Mouse (Mus musculus) megakaryocyte progenitor cell, adult 5-6 weeks (primary cell): ENCODE measurements around the gene Fis1. TPM values are rescaled to one million over a fixed set of nuclear protein-coding genes. Genes with fewer than 3 reads are reported as not detected.
"Not testable (repeated sequence)": the region's sequence is repeated elsewhere in the genome, so short reads cannot be mapped to it uniquely, and the experiment has no call there.

Source experiments
- ATAC-seq: replicated peaks from 2 replicates; pipeline ENCODE4 v1.8.0; 2016; ENCODE audit warnings: mild to moderate bottlenecking, moderate TSS enrichment, inconsistent platforms; ENCODE audit not compliant: poor library complexity
- total RNA-seq, 2 experiments: library from RNA; stranded (forward) in 1 of 2; stranded (reverse) in 1 of 2; fragments of 157-497, 149-512 nt in 1 of 2; fragments of 200-1000 nt in 1 of 2; gene quantifications; 2 replicates each; pipeline versions ENCODE4 v1.2.3 to v1.2.4; 2015 to 2017

Fis1 gene
- total RNA-seq, 2 experiments from 2014 or later: 121 to 227 TPM

DNA sequence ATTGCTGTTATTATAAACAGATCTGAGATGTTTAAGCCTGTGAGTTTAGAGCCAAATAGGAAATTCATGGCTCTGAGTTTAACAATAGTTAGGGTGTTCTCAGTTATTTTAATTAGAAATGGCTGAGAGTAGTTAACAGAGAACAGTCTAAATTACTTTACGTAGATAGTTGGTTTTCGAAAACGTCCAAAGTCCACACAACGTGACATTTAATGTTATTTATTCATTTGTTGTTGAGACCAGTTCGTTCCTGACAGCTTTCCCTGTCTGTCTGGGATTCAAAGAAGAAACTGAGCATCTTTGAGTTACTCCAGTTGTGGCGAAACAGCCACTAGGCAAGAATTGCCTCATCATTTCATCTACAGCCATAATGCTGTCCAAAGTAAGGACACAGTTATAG, 13.0 kb upstream of the Fis1 start:
- not testable (repeated sequence) for ATAC-seq

DNA sequence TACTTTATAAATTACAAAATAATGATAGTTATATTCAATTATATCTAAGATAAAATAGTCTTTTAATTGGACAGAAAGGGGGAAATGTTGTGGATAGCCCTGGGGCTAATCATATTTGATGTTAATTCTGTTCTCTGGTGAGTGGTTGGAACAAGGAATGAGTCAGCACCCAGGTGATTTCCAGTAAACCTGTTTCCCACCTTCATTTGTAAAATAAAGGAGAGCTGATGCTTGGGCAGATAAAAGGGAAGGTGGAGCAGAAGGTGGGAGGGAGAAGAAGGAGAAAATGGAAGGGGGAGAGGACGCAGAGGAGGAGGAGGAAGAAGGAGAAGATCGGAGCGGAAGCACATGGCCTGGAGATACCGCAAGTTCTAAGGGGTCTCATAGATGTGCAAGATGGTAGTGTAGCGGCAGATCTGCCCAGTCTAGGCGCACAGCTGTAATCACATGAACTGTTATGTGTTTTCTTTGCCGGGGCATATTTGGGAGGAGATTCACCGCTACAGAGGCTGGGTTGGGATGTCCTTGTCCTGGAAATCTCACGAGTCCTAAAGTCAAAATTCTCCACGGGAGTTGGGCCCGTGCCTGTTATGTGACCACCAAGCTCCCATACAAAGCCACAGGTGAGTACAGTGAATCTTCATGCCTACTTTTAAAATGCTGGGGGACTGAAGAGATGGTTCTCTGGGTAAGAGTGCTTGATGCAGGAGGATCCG, 12.1 kb upstream of the Fis1 start:
- ATAC-seq: no peak

DNA sequence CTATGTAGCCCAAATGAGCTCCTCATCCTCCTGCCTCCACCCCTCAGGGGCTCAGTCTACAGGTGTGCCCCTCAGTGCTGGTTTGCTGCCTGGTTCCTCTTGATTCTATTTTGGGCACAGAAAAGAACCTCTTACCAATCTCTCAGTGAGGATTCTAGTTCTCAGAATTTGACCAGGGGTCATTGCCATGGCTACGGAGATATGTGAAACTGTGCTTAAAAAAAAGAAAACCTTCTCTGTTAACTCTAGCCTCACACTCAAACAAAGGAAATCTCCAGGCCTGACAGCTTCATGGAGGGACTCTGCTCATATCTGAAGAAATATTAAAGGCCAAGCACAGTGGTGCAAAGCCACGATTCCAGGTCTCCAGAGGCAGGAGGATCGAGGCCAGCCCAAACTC, 10.3 kb upstream of the Fis1 start:
- ATAC-seq: no peak

DNA sequence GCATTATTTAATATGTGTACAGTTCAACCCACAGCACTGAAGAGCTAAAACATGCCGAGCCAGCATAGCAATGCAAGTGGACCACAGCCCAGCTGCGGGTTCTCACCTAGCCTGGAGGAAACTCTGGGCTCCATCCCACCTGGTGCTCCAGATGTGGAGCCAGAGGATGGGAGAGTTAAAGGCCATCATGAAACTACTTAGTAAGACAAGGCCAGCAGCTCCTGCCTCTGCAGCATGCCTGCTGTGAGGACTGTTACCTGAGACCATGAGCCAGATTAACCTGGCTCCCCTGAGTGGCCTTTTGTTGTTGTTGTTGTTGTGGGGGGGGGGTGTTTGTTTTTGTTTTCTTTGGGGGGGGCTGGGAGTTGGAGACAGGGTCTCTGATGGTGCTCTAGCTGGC, 9.7 kb upstream of the Fis1 start:
- no peak for ATAC-seq

DNA sequence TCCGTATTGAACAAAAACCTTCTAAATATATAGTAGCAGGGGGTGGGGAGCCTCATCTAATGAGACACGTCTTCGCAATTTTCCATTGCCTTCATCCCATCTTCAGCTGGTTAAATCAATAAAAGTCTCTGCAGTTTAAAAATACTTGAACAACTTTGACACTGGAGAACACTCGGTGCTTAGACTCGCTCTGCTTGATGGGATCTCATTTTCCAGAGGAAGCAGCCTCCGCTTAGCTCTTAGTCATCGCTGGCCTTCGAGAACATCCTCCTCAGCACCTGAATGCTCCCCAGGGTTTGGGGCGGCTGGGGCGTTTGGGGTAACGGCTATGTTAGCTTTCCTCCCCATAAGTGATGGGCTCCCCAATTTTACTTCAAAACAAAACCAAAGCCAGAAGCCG, 8.0 kb upstream of the Fis1 start:
- ATAC-seq: no peak

DNA sequence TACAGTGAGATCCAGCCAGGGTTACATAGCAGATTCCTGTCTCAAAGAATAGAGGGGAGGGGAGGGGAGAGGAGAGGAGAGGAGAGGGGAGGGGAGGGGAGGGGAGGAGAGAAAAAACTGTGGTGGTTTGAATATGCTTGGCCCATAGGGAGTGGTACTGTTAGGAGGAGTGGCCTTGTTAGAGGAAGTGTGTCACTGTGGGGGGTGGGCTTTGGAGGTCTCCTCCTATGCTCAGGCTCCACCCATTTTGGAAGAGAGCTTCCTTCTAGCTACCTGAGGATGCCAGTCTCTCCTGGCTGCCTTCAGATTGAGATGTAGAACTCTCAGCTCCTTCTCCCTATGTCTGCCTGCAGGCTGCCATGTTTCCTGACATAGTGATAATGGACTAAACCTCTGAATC, 5.2 kb upstream of the Fis1 start:
- ATAC-seq: no peak

DNA sequence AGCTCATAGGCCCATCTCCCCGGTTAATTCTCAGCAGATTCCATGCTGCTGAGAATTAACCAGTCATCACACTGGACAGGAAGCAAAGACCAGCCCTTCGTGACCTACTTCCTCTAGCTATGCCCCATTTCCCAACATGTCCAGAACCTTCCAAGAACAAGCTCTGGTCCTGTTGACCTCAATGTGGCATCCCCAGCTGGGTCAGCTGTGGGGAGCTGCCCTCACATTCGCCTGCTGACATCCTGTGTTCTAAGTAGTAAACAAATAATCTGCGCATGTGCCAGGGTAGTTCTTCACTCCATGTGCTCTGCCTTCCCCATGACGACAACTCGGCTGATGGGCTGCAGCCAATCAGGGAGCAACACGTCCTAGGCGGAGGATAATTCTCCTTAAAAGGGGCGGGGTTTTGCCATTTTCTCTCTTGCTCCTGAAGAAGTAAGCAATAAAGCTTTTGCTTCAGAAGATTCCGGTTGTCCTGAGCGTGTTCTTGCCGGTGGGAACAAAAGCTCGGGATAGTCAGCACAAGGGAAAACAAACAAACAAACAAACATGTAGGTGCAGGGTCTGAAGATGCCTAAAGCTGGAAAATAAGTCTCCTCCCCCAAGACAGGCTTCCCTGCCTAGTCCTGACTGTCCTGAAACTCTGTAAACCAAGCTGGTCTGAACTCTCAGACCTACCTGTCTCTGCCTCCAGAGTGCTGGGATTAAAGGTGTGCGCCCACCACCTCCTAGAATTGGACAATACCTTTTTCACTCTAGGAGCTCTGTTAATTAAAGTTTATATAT, 3.3 kb upstream of the Fis1 start:
- ATAC-seq: not testable (repeated sequence)

DNA sequence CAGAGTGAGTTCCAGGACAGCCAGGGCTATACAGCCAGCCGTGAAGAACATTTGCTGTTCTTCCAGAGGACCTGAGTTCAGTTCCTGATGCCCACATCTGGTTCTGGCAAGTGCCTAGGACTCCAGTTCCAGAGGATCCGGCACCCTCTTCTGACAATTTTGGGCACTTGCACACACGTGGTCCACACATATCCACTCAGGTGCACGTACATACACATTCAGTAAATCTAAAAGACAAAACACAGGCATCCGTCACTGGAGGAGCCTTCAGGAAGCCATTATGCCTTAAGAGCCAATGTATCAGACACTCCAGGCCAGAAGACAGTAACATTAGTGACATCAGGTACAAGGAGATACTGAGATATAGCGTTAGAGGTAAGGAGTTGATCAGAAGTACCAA, 2.6 kb upstream of the Fis1 start:
- ATAC-seq: no peak

DNA sequence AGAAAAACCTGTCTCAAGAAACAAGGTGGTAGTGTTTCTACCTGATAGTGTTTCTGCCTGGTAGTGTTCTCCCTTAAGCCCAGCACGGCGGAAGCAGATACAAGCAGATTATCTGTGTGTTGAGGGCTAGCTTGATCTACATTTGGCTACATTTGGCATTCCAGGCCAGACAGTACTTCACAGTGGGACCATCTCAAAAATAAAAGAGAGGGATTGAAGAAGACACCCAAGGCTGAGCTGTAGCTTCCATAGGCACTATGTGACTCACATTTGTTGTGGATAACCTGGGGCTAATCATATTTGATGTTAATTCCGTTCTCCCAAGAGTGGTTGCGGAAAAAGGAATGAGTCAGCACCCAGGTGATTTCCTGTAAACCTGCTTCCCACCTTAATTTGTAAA, 922 bp upstream of the Fis1 start:
- no peak for ATAC-seq

DNA sequence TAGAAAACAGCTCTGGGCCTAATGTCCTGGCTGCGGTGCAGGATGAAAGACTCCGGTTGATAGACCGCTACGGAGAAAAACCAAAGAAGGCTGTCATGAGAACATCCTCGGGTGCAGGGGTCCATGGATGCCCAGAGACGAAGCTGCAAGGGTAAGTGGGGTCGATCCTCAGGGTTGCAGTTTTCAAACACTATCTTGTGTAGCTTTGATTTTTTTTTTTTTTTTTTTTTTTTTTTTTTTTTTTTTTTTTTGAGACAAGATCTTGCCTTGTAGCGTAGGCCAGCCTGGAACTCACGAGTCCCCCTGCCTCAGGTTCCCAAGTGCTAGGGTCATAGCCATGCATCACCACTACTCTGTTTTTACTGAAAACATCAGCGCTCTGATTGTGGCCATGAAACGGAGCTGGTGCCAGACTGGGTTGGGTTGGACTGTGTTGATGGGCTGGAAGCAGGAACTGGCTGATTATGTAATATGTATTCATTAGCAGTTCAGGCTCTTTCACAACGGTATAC, 421 bp downstream of the Fis1 start:
- peak; percentile 63 for ATAC-seq

DNA sequence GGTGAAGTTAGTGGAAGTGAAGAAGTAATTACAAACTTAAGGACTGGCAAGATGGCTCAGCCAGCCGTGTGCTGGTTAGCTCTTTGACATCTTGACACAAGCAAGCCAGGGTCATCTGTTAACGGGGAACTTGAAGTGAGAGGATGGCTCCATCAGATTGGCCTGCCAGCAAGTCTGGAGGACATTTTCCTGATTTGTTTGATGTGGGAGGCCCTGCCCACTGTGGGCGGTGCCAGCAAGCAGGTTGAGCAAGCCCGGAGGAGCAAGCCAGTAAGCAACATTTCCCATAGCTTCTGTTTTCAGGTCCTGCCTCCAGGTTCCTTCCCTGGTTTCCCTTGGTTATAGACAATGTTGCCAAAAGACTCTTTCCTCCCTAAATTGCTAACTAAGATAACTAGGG, 2.5 kb downstream of the Fis1 start:
- ATAC-seq: no peak

DNA sequence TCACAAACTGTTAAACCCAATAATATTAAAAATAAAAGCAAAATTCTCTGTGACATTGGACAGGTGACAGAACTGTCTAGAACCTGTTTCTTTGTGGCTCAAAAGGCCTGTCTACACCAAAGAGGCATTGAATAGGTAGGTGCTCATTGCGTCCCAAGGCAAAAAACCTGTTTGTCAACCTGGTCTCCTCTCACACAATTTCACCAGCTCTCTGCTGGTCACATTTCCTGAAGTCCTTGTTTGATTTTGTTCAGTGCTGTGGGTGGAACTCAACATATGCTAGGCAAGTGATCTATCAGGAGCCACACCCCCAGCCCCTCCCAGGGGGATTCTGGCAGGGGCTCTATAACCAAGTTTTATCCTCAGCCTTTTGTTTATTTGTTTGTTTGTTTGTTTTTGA, 4.2 kb downstream of the Fis1 start:
- no peak for ATAC-seq

DNA sequence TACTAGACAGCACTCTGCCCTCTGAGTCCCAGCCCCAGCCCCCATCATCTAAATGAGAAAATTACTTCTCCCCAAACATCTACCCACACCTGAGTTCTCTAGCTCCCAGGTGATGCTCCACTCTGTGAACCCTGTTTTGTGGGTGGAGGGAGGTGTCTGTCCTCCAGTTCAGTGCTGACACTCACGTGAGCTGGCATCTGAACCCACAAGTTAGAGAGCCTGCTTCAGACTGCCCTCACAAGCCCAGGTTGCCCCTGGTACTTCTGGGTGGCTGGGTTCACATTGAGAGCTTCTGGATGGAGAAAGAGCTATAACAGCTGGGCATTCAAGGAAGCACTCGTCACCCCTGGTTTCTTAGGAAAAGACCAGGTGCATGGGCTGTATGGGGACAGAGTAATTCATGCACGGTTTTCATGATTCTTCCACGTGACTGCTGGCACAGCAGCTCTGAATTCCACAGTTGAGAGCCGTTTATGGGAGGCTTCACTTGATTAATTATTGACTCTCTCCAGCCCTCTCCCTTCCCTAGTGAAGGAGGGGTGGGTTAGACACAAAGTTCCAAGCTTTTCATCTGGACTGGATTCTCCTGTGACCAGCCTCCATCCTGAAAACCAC, 6.0 kb downstream of the Fis1 start:
- ATAC-seq: no peak

DNA sequence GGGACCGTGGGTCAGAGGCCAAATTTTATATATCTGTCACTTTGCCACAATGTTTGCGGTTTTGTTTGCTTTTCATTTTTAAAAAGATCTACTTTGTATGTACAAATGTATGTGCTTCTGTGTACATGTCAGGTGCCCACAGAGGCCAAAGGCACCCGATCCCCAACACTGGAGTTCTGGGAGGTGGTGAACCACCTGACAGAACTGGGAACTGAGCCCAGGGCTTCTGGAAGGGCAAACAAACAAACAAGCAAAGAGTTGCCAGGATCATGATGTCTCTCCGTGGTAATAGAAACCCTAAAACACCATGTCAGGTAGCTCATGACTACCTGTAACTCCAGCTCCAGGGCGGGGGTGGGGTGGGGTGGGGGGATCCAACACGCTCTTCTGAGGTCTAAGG, 7.0 kb downstream of the Fis1 start:
- no peak for ATAC-seq

DNA sequence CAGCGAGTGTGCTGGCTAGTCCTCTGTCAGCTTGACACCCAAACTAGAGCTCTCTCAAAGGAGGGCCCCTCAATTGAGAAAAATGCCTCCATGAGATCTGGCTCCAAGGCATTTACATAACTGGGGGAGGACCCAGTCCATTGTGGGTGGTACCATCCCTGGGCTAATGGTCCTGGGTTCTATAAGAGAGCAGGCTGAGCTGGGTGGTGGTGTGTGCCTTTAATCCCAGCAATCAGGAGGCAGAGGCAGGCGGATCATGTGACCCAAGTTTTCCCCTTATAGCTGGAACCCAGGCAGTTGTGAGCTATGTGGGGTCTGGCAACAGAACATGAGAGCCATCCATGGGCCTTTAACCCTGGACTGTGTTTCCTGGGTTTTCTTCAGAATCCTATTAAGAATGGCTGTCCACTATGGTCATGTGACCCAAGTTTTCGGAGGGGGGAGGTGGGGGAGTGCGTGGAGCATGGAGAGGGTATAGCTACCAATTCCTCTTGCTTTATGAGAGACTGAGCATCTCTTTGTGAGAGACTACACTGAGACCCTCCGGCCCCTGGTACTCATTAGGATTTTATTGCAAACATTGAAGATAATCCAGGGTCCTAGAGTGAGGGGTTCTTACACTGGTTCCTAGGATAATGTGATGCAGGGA, 8.4 kb downstream of the Fis1 start:
- ATAC-seq: no peak

DNA sequence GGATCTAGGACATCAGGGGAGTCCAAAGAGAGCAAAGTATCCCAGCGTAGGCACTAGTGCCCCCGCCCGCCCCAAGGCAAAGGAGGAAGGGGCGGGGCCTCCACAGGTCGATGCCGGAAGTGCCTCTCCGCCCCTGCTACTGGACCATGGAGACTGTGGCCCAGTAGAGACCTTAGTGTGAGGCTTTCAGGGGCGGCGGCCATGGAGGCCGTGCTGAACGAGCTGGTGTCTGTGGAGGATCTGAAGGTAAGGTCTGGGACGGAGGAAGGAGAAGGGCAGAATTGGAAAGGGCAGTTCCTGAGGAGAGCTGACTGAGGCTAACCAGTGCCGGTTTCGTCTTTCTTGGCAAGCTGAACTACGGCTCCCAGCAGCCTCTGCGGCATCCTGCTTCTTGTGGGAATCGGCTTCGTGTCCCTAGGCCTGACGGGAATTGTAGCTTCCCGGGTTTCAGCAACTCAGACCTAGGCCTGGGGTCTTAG, 8.9 kb downstream of the Fis1 start:
- ATAC-seq: peak; percentile 89

DNA sequence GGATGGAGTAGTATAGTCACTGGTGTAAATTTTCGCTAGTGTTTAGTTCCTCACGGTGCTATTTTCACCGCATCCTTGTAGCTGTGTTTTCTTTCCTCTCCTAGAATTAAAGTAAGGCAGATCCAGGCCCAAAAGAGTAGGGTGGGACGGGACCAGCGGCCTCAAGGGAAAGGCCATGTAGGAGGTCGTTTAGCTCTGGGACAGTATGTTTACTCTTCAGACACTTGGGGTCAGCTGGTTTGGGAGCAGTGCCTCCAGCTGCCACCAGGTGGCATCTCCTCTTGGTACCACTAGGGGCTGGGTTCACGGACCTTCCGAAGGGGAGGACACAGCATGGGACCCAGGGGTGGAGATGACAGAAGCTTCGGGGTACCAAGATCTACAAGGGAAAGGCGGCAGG, 9.4 kb downstream of the Fis1 start:
- ATAC-seq: peak; percentile 90

DNA sequence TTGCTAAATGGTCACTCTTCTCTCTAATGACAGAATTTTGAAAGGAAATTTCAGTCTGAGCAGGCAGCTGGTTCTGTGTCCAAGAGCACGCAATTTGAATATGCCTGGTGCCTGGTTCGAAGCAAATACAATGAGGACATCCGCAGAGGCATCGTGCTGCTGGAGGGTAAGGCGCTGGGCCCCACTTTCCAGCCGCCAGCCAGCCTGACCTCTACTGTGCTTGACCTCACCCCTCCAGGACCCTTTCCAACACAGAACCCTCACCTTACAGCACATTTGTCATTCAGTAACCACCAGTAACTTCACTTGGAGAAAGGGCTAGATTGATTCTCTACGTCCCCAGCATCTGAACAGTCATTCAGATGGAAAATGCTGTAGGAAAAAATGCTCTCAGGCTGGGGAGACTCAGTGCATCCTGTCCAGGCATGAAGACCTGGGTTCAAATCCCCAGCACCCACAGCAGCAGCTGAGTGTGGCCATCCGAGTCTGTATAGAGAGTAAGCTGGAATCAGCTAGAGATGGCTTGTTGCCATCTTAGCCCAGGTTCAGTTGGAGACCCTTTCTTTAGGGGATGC, 10.0 kb downstream of the Fis1 start:
- ATAC-seq: no peak

DNA sequence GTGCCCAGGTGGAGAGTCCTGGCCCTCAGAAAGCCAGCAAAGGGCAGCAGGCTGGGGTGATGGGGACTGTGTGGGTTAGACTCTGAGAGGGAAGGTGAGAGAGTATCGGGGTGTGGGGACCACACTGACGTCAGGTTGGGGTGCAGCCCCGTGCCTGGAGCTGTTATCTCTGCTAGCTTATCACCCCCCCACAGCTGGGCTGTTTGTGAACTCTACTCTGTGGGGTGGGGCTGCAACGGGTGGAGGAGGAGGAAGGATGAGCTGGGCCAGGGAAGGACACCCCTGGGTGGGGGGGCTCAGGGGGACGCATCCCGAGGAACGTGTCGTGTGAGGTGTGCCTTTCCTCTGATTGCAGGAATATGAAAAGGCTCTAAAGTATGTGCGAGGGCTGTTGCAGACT, 12.1 kb downstream of the Fis1 start:
- peak; percentile 24; the same call in 1 of the 2 replicates for ATAC-seq

DNA sequence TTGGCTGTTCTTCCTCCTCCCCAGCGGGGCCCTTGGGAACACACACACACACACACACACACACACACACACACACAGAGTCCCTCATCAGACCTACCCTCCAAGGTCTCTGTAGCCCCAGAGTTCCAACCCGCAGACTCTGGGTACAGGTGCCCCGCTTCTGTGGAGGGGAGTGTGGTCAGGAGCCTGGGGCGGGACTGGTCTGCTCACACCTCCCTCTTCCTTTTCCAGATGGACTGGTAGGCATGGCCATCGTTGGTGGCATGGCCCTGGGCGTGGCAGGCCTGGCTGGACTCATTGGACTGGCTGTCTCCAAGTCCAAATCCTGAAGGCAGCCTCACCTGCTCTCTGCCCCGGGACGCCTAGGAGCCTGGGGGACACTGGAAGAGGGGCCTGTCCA, 12.6 kb downstream of the Fis1 start:
- no peak for ATAC-seq

DNA sequence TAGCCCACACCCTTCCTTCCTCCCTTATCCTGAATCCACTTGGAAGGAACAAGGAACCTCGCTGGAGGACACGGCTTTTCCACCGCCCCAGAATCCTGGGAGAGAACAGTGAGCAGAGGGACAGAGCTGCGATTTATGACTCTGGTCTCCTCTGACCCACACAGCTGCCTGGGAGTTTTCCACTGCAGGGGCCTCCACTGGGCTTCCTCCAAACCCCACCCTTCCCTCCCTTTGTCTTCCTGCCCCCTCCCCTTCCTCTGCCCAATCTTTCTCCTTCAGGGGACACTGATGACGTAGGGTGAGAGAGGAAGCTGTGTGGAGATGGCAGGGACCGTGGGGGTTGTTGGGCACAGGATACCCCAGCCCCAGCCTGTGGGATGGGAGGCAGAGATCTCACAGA, 13.3 kb downstream of the Fis1 start, which contains the start of gene Cldn15:
Gene Cldn15 (plus strand): TSS at position 286 of the 400 bp plus-strand sequence.
- no peak for ATAC-seq
